Mouse (Mus musculus): Measurements from ENCODE around the gene Pnrc2. TPM values are rescaled to one million over a fixed set of nuclear protein-coding genes. Genes with fewer than 3 reads are reported as not detected.
A peak's percentile ranks its signal among the peaks of the same experiment; 100 is the strongest.

Pnrc2 gene
- polyA plus RNA-seq, 1 experiment from 2014 or later: 92.1 TPM

DNA sequence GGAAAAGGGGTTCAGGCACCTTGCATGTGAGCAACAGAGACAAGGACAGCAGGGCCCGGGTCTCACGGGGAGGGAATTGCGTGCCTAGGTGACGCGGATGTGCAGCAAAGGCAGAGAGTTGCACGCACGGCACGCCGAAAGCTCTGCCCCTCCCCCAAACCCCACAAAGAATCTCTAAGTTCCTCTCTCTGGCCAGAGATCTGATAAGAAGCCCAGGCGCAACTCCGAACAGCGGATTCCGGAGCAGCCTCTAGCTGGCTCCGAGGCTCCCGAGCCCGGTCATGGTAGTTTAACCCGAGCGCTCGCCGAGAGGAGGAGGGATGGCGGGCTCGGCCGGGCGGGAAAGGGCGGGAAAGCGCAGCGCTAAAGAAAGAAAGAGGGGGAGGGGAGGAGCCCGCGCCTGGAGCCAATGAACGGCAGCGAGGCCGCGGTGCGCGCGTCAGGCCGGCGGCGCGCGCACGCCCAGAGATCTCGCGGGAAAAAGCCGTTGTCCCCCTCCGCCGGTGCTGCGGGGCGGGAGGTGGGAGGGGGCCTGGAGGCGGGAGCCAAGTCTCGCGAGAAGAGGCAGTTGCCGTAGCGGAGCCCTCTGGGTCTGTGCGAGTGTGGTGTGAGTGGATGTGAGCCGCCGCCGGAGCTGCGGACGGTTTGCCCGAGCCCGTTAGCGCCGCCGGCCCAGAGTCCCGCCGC lies 18.0 kb downstream of the Pnrc2 start, which contains the start of gene Srsf10:
Srsf10 (plus strand) TSS at position 212 of the 687 bp plus-strand sequence.
- Histone ChIP-seq H3K4me2 (peak within 1 kb of the TSS; percentile 84), H3K9me3 (no peaks in the 10 kb centered on the region), H3K9ac (peak within 1 kb of the TSS; percentile 97), H3K27ac (peak within 1 kb of the TSS; percentile 95), H3K27me3 (replicated peaks) (no peaks in the 10 kb centered on the region), H3K4me3 (peak within 1 kb of the TSS; percentile 83), H3K36me3 (replicated peaks) (no peaks in the 10 kb centered on the region), H3K4me1 (peaks cover 51% of the 10 kb centered on the region)
- peak; percentile 96 for ATAC-seq (replicated peaks)
- under 1% methylated on average over 63 of the region's 67 CpGs for WGBS

DNA sequence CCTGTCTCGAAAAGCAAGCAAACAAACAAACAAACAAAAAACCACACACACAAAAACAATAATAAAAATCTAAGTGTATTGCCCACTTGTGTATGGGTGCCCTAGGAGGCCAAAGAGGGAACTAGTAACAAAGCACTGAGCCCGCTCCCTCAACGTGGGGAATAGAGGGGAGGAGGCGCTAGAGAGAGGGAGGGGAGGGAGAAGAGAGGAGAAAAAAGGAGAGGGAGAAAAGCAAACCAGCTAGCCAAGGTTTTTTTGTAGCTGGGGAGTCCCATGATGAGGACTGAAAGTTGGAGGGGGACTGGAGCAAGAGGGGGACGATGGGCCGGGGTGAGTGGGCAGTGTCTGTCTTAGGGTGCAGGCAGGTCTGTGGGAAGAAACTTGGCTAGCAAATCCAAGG lies 18.6 kb downstream of the Pnrc2 start:
- Histone ChIP-seq H3K9me3 (no peaks in the 10 kb centered on the region), H3K9ac (peak overlapping the region; percentile 83), H3K27me3 (replicated peaks) (no peaks in the 10 kb centered on the region), H3K4me3 (peak overlapping the region; percentile 83), H3K36me3 (replicated peaks) (no peaks in the 10 kb centered on the region), H3K27ac (peak overlapping the region; percentile 95), H3K4me1 (peaks cover 51% of the 10 kb centered on the region), H3K4me2 (peak overlapping the region; percentile 84)
- 8% methylated on average over 6 of the region's 6 CpGs for WGBS
- peak; percentile 20; the same call in 1 of the 2 replicates for ATAC-seq (replicated peaks)

DNA sequence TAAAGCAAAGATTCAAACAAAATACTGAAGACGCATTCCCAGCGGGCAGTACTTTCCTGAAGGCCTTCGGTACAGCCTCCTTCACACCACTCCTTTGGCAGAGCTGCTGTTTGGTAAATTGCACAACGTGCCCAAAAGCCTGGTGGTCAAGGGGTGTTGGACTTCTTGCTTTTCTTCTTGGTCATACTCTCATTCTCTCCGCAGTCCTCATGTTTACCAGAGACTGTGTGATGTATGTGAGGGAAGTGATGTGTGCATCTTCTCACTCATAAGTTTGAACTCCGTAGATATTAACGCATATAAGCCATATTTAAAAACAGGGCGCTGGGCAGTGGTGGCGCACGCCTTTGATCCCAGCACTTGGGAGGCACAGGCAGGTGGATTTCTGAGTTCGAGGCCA lies 19.0 kb downstream of the Pnrc2 start:
- Histone ChIP-seq H3K9me3 (no peaks in the 10 kb centered on the region), H3K27me3 (replicated peaks) (no peaks in the 10 kb centered on the region), H3K4me3 (no peak overlapping the region), H3K36me3 (replicated peaks) (no peaks in the 10 kb centered on the region), H3K27ac (peak overlapping the region; percentile 95), H3K4me2 (peak overlapping the region; percentile 84), H3K4me1 (peaks cover 49% of the 10 kb centered on the region), H3K9ac (no peak overlapping the region)
- whole genome bisulfite sequencing: 67% methylated on average over 11 of the region's 11 CpGs
- ATAC-seq (replicated peaks): no peak

DNA sequence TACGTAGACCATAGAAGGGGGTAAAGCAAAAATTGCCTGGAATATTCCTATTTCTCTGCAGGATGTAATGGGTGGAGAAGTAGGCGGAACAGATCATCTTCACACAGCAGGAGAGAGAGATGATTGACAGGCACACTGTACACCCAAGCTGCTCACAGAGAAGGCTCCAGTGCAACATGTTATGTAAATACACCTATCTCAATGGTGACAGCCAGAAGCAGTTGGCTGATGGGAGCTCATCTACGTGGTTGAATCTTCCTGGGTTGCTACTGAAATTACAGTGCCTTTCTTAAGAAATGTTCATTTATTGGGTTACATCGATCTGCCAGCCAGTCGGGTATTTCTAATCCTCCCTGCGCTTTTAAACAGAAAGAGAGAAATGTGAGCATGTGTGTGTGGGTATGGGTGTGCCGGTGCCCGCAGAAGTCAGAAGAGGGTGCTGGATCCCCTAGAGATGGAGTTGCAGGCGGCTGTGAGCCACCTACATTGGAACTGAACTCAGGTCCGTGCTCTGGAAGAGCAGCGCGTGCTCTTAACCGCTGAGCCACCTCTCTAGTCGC lies 19.6 kb downstream of the Pnrc2 start:
- Histone ChIP-seq H3K27me3 (replicated peaks) (no peaks in the 10 kb centered on the region), H3K4me1 (peaks cover 43% of the 10 kb centered on the region), H3K27ac (peak overlapping the region; percentile 95; the same call in 1 of the 2 replicates), H3K9me3 (no peaks in the 10 kb centered on the region), H3K4me3 (no peak overlapping the region), H3K36me3 (replicated peaks) (no peaks in the 10 kb centered on the region), H3K4me2 (no peak overlapping the region), H3K9ac (no peak overlapping the region)
- whole genome bisulfite sequencing: 90% methylated on average over 14 of the region's 14 CpGs
- no peak for ATAC-seq (replicated peaks)

DNA sequence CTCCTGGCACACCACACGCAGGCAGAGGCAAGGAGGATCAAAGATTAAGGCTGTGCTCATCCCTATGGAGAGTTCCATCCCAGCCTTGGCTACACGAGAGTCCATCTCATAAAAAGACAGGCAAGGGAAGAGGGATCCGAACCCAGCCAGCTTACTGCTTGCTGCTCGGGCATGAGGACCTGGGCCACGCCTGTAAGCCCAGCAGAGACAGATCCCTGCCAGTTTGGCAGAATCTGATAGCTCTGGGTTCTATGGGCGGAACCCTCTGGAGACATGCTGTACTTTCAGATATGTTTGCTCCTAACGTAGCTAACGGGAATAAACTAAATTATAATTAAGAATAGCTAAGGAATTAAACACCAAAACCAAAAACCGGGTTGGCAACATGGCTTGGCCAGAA lies 21.7 kb downstream of the Pnrc2 start:
- no peaks in the 10 kb centered on the region for H3K36me3 ChIP-seq (replicated peaks)
- 89% methylated on average over 9 of the region's 9 CpGs for WGBS
- ATAC-seq (replicated peaks): no peak
- H3K9me3 ChIP-seq: no peaks in the 10 kb centered on the region
- no peak overlapping the region for H3K9ac ChIP-seq
- H3K4me3 ChIP-seq: no peak overlapping the region
- no peaks in the 10 kb centered on the region for H3K27me3 ChIP-seq (replicated peaks)
- peaks cover 27% of the 10 kb centered on the region for H3K4me1 ChIP-seq
- H3K27ac ChIP-seq: no peak overlapping the region
- H3K4me2 ChIP-seq: no peak overlapping the region

DNA sequence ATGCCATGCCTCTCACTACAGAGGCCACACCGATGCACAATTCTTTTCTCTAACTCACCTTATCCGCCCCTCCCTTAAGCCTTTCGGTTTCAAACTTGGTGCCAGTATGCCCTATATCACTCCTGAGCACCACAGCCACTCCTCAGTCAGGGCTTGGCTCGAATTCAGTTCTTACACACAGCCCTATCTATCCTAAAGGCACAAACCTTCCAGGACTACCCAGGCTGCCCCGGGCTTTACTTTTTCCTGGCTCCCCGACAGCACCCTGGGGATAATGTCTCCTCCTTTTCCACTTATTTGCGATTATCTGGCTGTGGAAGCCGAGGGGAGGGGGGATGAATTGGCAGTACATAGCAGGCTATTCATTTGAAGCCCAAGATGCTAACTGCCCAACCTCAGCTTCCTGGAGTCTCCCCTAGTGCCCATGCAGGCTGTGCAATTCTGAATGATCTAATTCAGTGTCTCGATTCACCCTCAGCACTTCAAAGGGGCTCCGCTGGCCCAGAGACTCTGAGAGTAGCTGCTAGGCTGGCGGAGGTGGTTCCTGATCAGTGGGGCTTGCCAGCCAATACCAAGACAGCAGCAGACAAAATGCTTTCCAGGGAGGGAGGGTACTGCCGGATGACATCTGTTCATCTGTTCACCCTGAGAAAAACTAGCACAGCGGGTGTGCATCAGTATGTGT lies 23.1 kb downstream of the Pnrc2 start:
- peak overlapping the region; percentile 35 for H3K4me2 ChIP-seq
- WGBS: 24% methylated on average over 13 of the region's 13 CpGs
- H3K27me3 ChIP-seq (replicated peaks): no peaks in the 10 kb centered on the region
- no peak overlapping the region; the same call in 1 of the 2 replicates for H3K9ac ChIP-seq
- peaks cover 27% of the 10 kb centered on the region for H3K4me1 ChIP-seq
- peak overlapping the region; percentile 60 for H3K27ac ChIP-seq
- peak; percentile 40; the same call in 1 of the 2 replicates for ATAC-seq (replicated peaks)
- no peaks in the 10 kb centered on the region for H3K36me3 ChIP-seq (replicated peaks)
- H3K9me3 ChIP-seq: no peaks in the 10 kb centered on the region
- no peak overlapping the region for H3K4me3 ChIP-seq

DNA sequence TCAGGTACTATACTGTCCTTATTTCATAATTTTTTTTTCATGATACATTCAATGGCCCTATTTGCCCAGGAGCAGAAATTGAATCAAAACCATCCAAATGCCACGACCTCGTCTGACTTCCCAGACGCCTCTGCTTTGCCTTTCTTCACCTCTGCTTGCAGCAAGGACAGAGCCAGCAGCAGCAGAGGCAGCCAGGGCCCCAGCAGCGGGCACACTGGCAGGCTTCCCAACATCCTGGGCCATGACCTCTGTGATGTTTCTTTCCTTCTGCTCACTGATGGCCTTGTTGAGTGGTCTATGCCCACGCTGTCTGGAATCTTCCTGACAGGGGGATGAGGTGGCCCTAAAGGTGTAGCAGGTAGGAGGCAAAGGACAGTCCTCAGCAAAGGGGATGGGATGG lies 26.1 kb downstream of the Pnrc2 start:
- Histone ChIP-seq H3K27me3 (replicated peaks) (no peaks in the 10 kb centered on the region), H3K4me2 (no peak overlapping the region), H3K9ac (no peak overlapping the region), H3K4me3 (no peak overlapping the region), H3K36me3 (replicated peaks) (no peaks in the 10 kb centered on the region), H3K9me3 (no peaks in the 10 kb centered on the region), H3K4me1 (peaks cover 12% of the 10 kb centered on the region), H3K27ac (no peak overlapping the region)
- 74% methylated on average over 5 of the region's 5 CpGs for WGBS
- ATAC-seq (replicated peaks): no peak

DNA sequence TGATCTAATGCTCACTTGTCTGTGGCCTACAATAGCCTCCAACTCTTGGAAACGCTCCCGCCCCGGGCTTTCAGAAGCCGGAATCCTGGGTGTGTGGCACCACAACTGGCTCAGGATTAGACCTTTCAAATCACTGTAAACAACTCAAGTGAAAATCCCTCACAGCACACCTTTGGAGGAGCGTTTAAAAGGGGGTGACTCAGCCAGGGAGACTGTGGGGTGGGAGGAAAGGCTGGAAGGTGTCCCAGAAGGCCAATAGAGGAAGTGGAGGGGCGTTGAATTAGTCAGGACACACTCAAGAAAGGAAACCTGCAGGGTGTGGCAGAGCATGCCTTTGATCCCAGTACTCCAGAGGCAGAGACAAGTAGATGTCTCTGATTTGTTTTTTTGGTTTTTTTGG lies 29.2 kb downstream of the Pnrc2 start:
- WGBS: 89% methylated on average over 6 of the region's 6 CpGs
- Histone ChIP-seq H3K27me3 (replicated peaks) (no peaks in the 10 kb centered on the region), H3K4me2 (no peak overlapping the region), H3K27ac (no peak overlapping the region), H3K4me1 (no peaks in the 10 kb centered on the region), H3K9ac (no peak overlapping the region), H3K9me3 (no peaks in the 10 kb centered on the region), H3K4me3 (no peak overlapping the region), H3K36me3 (replicated peaks) (no peaks in the 10 kb centered on the region)
- ATAC-seq (replicated peaks): no peak

DNA sequence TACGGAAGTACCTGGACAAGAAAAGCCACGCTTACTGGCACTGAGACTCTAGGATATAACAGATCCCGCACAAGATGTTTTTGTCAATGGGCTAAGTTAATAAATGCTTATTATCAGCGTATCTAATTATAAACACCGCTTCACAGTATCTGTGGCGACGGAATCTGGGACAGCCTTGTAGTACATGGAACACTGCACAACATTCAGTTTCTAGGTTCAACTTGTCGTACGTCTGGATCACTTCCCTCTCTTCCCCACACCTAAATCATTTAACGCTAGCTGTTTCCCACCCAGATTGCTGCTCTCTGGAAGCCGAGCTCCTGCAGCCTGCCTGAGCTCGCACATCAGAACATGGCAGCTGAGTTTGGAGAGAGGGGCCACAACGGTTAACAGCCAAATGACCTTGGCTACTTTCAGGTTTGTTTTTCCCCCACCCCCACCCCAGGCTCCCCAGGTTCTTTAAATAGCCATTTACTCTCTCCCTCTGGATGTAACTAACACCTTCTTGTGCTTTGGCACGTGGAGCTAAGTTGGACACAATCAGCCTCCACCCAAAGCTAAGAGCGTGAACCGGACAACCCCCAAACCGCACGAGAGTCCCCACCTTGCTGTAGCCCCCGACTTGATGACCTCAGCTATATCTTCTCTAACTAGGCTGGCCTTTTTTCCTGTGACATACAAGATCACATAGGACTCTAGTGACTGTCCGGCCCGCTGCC lies 34.2 kb downstream of the Pnrc2 start:
- no peaks in the 10 kb centered on the region for H3K4me1 ChIP-seq
- H3K27me3 ChIP-seq (replicated peaks): no peaks in the 10 kb centered on the region
- no peaks in the 10 kb centered on the region for H3K9me3 ChIP-seq
- 90% methylated on average over 21 of the region's 21 CpGs for WGBS
- no peak overlapping the region for H3K9ac ChIP-seq
- H3K36me3 ChIP-seq (replicated peaks): no peaks in the 10 kb centered on the region
- H3K4me3 ChIP-seq: no peak overlapping the region
- H3K4me2 ChIP-seq: no peak overlapping the region
- no peak for ATAC-seq (replicated peaks)
- H3K27ac ChIP-seq: no peak overlapping the region

DNA sequence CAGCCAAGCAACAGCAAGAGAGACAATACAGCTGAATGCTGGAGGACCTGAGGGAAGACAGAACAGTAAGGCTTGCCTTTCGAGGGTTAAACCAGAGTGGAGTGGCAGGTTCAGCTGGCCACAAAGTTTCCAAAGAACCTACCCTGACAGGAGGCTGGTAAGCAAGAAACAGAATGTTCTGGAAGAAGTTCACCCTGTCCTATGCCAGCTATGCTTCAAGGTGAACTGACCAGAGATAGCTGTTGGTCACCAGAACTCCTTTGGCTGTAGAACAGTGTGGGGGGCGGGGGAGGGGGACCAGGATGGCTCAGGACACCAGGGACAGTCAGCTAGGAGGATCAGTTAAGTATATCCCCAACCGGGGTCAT lies 34.7 kb downstream of the Pnrc2 start:
- Histone ChIP-seq H3K4me1 (peaks cover 4% of the 10 kb centered on the region), H3K9me3 (no peaks in the 10 kb centered on the region), H3K9ac (no peak overlapping the region), H3K27ac (no peak overlapping the region), H3K36me3 (replicated peaks) (no peaks in the 10 kb centered on the region), H3K4me2 (no peak overlapping the region), H3K27me3 (replicated peaks) (no peaks in the 10 kb centered on the region), H3K4me3 (no peak overlapping the region)
- 66% methylated on average over 3 of the region's 3 CpGs for WGBS
- no peak for ATAC-seq (replicated peaks)

DNA sequence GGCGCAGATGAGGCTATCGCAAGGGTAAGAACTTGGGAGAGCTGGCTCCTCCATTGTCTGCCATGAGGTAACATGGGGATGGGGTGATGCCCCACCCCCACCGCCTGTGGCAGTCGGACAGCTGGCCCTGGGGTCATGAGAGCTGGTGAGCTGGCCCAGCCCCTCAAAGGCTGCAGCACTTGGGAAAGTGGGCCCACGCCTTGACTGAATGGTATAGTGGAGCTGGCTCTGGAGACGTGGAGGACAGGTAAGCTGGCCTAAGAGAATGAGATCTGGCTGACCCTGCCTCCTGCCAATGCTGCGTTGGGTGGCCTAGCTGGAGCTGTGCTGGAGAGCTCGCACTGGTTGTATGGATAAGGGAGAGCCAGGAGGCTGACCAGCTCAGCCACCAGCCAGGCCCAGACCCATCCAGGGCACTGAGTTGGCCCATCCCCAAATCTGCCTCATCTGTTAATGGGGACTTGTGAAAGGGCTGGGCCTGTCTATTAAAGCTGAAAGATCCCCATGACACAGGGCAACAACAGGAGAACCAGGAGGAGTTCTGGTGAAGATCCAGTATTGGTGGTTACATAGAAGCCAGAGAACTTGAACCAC lies 39.4 kb downstream of the Pnrc2 start:
- Histone ChIP-seq H3K27ac (peak overlapping the region; percentile 82), H3K4me3 (no peak overlapping the region), H3K4me2 (no peak overlapping the region; the same call in 1 of the 2 replicates), H3K4me1 (peaks cover 16% of the 10 kb centered on the region), H3K36me3 (replicated peaks) (no peaks in the 10 kb centered on the region), H3K9me3 (no peaks in the 10 kb centered on the region), H3K9ac (no peak overlapping the region), H3K27me3 (replicated peaks) (no peaks in the 10 kb centered on the region)
- 84% methylated on average over 8 of the region's 8 CpGs for WGBS
- ATAC-seq (replicated peaks): peak; percentile 20; the same call in 1 of the 2 replicates

Measured in midbrain, embryonic 15.5 days (tissue).